Mouse (Mus musculus): ENCODE results near the gene Wipi1.

GRCm38 (mm10) chr11:109545265-109545664 is 66.5 kb downstream of the Wipi1 start:
- TF ChIP-seq POLR2A (IDR thresholded peaks at IDR 0.05; ENCODE audit: insufficient read depth, low read depth, low read length) (no peak), CTCF (IDR thresholded peaks at IDR 0.05) (no peak), EP300 (IDR thresholded peaks at IDR 0.05; ENCODE audit: insufficient read depth, low read depth, low read length) (no peak)

Measured in heart, adult 2 months (tissue).